Mouse (Mus musculus): ENCODE results near the gene Hdhd5.

GRCm38 (mm10) chr6:120542061-120542460 is 10.9 kb upstream of the Hdhd5 start:
- peak; percentile 7 for TF ChIP-seq CTCF (IDR thresholded peaks at IDR 0.05; ENCODE audit: low read depth, low read length)
- TF ChIP-seq POLR2A (IDR thresholded peaks at IDR 0.05; ENCODE audit: insufficient read depth, low read length), result no peak

All from ES-Bruce4 (cell line).